Mouse (Mus musculus): ENCODE data around the gene Inhba.

Gene Inhba

GRCm38 (mm10) chr13:16023070-16024039 is 11.7 kb downstream of the Inhba start:
- DNase-seq, result no peak

GRCm38 (mm10) chr13:16030557-16031057 is 19.0 kb downstream of the Inhba start:
- no peak for DNase-seq

GRCm38 (mm10) chr13:16032425-16032824 is 20.8 kb downstream of the Inhba start:
- no peak for DNase-seq

GRCm38 (mm10) chr13:16032935-16033592 is 21.4 kb downstream of the Inhba start:
- no peak for DNase-seq

- no peak for DNase-seq
Measured at GRCm38 (mm10) chr13:16069079-16069478, 57.4 kb downstream of the Inhba start.

- DNase-seq, result no peak
Measured at GRCm38 (mm10) chr13:16077276-16077675, 65.6 kb downstream of the Inhba start.

- DNase-seq, result no peak
Measured at GRCm38 (mm10) chr13:16078216-16078731, 66.6 kb downstream of the Inhba start.

- DNase-seq, result no peak
Measured at GRCm38 (mm10) chr13:16080205-16080604, 68.6 kb downstream of the Inhba start.
